Mouse (Mus musculus) heart, postnatal 0 days (tissue): ENCODE results near the gene Rmnd5a.

Experiments
- CTCF ChIP-seq: IDR thresholded peaks from 2 replicates; pipeline ENCODE4 v1.5.1; 2016; ENCODE audit warnings: antibody characterized with exemption, control low read depth, low read depth
- EP300 ChIP-seq: IDR thresholded peaks from 2 replicates; pipeline ENCODE4 v1.6.1; 2016; ENCODE audit warnings: antibody characterized with exemption, low read depth

DNA sequence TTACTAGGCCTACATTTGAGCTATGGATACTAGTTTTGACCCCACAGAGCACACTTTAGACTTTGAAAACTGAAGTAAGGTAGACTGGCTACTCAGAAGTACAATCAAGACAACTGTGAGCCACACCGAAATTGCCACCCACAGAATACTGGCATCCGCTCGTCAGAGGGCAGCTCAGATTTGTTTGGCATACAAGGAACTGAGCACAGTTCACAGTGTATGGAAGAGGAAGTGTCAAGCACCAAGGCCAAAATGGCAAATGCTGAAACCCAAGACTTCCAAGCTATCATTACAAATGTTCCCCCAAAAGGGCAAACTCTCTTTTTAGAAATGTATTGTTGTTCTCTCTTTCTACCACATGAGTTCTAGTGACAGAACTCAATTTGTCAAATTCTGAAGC, 25.0 kb downstream of the Rmnd5a start:
- no peak for TF ChIP-seq CTCF
- no peak for TF ChIP-seq EP300
